Mouse (Mus musculus) thymus, postnatal 36 days (tissue): Measurements from ENCODE around the gene Zcchc7.
"Not testable (repeated sequence)": the region's sequence is repeated elsewhere in the genome, so short reads cannot be mapped to it uniquely, and the experiment has no call there.

Source experiments
- DNase-seq, 2 experiments: peaks; one replicate each; pipeline ENCODE4 v3.0.0; 2022; ENCODE audit warnings: mixed read lengths in 2 of 2

Gene Zcchc7

DNA sequence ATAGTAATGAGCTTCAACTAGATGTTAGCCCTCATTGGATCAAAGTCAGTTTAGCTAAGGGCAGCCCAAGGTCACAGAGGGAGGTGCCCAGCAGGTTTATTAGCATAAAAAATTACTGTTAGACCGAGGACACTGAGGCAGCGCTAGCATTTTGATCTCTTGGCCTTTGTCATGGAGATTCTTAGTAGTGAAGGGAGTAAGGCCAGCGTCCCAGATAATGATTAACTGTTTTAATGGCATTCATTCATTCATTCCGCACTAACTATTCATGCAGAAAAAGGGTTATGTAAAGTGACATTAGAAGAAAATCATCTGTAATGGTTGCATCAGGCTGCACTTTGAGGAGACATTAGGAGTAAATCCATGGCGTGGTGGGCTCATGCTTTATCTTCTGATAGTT, 165.2 kb downstream of the Zcchc7 start:
- DNase-seq = no peak

DNA sequence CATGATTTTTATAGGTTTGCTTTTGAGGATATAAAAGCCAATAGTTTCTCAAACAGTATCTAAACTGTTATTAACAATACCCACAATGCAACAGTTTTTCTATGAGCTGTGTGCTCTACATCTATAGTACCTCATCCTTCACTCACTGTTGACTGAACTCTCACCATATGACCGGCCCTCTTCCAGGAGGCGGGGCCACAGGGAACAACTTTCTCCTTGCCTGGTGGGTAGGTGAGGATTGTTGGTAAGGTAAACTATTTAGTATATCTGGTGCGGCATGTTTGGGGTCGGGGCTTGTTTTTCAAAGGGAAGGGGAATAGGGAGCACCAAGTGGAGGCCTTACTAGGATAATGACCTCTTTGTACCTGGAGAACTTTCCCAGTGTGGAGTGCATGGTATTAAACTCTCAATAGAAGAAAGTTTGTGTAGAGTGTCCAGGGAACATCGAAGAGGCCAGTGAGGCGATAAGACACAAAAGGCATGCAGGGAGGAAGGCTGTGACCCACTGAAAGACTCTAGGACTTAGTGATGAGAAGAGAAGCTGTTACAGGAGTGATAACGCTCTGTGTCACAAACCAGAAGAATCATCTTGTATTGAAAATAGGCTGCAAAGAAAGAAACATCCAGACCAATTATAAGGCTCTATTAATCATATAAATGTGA, 166.9 kb downstream of the Zcchc7 start:
- no peak for DNase-seq

DNA sequence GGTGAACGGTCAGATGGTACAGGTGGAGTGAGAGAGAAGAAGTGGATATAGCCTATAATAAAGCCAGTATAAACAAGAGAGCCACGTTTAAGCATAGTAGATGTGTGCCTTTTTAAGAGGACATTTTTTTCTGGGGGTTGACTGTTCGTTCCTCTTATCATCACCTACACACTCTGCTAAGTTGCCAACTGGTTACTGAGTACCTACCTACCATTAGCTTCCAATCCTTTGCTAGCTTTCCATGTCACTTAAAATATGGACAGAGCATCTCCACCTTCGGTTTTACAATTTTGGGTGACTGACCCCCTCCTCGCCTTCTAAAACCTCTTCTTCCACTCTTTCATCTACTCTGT, 167.4 kb downstream of the Zcchc7 start:
- DNase-seq = no peak

DNA sequence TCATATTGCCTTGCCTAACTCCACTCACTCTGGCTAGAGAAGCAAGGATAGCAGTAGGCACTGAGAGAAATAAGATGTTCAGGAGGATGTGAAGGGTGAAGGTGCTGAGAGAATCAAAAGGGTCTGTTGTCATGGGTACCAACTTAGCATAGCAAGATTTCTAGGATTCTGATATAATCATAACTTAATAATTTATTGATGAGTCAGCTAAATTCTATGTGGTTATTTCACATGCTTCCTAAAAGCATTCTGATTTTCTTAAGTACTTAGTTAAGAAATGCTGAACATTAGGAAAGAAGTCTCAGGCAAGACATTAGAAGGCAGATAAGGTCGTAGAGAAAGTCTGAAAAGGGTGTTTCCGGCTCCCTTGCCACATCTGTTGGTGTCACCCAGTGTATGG, 172.3 kb downstream of the Zcchc7 start:
- no peak for DNase-seq

DNA sequence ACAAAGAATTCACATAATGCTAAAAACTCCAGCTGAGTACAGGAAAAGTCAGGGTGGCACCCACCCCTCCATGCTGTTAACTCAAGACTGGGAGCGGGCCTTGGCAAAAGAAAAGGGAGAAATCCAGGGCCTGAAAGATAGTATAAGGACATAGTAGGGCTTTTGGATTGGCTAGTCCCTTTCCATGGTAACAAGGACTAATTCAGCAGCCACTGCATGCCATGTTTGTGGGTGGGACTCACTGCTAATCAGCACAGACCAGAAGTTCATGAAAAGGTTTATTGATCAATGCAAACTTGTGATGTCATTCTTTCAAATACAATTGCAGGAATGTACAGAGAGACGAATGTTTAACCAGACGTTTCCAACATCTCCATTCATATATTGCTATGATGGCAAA, 173.1 kb downstream of the Zcchc7 start:
- DNase-seq = no peak

DNA sequence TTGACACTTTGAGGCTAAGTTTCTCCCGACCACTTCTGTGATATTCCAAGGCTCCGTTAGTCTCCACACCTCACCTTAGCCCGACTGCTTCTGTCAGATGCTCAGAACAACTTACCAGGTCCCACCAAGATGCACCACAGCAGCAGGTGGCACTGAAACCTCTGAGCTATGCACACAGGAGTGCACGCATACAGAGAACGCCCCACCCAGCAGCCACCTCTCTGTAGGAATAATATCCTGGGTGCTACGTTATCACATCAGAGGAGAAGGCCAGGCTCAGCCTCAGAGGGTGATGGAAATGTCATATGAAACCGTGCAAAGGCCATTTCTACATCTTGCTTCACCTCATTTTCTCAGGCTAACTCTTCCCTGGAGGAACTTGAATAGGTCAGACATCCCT, 174.7 kb downstream of the Zcchc7 start:
- DNase-seq = no peak

GRCm38 (mm10) chr4:44931732-44932131, 176.1 kb downstream of the Zcchc7 start:
- no peak for DNase-seq

DNA sequence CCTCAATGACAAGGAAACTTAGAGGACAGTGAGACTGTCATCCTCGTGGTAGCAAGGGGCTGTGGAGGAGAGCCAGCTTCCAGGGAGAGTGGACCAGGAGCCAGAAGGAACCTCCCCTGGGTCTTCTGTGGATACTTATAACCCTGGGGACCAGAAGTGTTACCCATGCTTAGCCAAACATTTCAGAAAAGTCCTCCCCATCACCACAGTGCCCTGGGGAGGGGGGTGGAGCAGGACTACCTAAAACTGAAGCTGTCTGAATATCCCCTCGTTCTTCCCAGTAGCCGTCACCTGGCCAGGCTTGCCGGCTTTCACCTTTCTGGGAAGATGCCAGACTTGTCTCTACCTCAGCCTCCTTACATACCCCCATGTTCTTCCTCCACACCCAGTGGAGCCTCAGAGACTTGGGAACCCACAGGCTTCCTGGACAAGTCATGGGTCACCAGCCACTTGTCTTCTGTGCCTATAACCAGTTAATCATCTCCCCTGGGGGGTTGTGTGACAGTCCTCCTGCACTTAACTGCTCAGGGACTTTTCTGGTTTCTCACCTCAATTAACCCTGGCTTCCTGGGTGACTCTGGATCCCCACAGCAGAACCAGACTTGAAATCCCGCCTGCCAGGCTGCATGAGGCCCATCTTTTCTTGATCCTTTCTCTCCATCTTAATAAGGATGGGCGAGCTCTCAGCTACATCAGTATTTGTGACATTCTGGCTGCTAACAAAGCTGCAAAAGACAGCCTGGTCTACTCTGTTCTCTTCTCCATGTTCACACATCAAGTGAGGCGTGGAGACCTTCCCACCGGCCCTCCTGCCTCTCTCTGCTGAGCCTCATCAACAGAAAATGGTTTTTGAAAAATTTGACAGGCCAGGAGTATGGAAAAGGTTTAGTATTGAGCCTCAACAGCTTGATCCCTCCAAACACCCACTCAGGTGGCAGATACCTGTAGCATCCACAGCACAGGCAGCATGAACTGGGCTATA, 183.0 kb downstream of the Zcchc7 start:
- no peak for DNase-seq

GRCm38 (mm10) chr4:44939576-44940249, 184.0 kb downstream of the Zcchc7 start:
- DNase-seq = no peak

DNA sequence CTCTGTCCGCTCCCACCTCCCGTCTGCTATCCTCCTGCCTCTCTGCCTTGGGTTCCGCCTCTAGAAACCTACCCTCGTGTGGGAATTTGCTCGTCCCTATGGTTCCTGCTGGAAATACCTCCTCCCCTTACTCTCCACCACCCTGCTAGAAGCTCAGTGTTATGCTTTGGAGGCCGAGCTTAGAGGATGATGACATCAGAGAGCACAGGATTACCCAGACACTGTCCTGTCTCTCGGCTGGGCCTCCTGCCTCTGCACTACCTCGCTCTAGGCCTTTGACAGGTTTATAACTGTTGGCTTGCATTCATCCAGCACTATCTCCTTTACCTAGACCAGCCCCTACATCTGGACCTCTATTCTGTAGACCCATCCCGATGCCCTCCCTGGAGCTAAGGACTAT, 184.6 kb downstream of the Zcchc7 start:
- no peak for DNase-seq

DNA sequence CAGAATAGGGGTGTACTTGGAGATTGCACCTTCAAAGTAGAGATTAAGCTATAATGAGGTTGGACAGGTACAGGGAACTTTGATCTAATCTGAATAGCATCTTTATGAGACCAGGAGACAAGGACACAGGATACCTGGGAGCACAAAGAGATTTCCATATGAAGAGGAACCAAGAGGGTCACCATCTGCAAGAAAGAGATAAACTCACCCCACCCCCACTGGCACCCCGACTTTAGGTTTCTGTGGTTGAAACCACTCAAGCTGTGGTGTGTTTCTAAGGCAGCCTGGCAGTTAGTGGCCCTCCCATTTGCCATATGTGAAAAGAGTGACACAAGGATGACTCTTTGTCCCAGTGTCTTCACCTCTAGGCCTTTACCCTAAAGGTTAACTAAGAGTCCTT, 186.6 kb downstream of the Zcchc7 start:
- no peak for DNase-seq

DNA sequence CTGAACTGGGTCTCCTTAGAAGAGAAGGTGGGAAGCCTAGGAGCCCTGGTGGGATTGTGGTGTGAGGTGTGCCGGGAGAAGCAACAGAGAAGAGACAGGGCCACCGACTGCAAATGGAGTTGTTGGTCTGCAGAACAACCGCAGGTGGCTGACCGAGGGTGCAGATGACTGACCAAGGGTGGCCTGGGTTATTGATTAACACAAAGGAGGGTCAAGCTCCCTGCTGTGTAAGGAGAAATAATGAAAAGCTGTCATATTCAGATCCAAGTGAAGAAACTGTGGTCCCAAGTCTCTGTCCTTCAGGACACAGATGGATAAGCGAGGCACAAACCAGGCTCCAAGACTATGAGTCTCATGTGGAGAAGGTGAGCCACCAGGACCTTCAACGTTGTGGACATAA, 187.8 kb downstream of the Zcchc7 start:
- DNase-seq = no peak

DNA sequence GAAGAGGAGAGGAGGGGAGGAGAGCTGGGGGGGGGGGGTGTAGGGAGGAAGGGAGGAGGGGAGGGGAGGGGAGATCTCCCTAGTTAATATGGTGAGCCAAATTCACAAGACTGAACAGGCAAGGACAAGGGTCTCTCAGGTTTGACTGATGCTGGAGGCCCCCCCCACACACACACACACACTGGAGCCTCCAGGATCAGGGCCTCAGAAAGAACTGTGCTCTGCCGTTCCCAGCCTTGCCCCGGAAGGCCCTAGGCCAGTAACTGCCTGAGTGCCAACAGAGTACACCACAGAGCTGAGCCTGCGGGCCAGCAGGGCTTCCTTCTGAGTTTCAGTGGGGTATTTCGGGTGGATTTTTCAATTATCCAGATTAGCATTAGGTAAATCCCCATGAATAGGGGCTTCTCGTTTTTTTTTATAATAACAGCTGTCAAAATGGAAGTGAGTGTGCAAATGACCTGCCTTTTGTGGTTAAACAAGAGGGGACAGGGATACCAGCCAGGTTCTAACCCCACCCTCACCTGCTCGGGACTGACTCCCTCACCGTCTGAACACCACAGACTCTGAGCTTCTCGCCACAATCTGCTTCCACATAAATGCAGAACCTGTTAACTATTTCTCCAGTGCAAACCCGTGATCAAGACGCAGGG, 188.9 kb downstream of the Zcchc7 start:
- DNase-seq = no peak

- DNase-seq = not testable (repeated sequence)
Observed at GRCm38 (mm10) chr4:44946126-44946525, 190.4 kb downstream of the Zcchc7 start.

DNA sequence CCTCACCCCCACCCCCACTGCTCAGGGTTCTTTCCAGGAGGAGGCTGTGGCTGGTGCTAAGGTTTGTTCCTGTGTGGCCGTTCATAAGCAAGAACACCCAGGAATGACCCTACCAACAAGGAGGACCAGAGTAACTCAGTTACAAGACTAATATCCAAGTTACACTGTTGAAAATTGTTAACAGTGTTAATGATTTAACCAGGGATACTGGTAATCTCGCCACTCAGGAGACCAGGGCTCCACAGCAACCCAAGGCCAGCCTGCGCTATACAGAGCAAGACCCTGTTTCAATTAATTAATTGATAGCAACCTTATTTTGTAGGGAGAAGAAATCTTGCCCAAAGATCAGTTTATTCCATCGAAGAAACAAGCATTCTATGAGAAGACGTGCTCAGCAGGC, 191.8 kb downstream of the Zcchc7 start:
- DNase-seq = no peak

GRCm38 (mm10) chr4:44948314-44948713, 192.6 kb downstream of the Zcchc7 start:
- no peak for DNase-seq

DNA sequence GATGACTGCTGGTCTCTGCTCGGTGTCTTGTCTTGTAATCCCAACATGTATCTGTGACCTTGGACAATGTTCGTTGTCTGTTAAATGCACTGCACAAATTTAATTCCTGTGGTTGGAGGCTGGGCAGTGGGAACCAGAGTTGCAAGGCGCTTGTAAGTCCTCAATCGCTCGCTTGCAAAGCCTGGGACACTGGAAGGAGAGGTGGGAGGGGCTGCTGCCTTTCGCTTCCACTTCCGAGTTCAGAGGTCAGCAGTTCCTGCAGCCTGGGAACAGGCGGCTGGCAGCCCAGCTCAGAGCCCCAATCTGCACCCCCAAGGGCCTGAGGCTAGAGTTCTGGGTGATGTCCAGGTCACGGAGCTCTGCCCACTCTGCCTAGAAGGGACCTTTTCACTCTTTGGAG, 197.4 kb downstream of the Zcchc7 start:
- no peak for DNase-seq

DNA sequence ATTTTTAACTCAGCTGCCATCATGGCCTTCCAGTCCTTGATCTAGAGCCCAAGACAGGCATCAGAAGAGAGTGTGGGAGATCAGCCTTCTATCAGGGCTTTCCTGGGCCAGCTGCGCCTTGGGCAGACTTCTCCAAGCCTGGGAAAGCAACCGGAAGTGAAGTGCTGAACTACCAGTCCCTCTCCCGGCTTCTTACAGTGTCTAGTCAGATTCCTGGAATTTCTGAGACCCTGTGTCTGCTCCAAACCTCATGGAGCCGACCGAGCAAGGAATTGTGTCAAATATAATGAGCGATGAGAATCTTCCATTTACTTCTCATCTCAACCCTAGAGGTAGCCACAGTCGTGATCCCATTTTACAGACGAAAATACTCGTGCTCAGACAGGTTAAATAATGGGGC, 203.1 kb downstream of the Zcchc7 start:
- DNase-seq = no peak

DNA sequence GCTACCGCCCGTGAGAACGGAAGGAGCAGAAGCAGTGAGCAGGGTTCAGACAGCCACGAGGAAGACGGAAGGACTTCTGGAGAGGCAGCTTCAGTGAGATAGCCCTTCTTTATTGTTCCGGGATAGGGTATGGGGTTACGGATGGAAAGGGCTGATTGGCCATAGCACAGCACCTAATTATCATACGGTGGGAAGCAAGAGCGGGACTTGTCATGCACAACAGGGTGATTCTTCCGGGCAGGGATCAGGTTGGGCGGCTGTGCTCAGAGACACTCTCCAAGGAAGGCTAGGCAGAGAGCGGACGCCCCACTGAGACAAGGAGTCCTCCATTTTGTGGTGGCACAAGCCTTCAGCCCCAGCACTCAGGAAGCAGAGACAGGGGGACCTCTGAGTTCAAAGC, 203.5 kb downstream of the Zcchc7 start:
- DNase-seq = no peak

DNA sequence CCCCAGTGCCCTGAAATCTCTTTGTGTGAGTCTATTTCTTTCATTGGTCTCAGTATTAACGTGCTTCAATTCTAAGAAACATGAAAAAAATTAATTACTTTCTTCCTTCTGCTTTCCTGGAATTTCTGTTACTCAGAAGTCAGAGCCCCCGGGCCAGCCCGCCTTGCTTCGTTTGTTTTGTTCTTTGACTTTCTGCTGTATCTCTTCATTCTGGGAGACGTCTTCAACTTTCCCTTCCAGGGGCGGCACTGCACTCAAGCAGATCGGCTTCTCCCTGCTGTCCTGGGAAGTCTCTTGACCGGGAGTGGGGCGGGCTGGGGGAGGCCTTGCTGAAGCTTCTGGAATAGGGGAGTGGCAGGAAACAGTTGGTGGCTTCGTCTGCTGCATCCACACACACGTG, 207.5 kb downstream of the Zcchc7 start:
- no peak for DNase-seq

DNA sequence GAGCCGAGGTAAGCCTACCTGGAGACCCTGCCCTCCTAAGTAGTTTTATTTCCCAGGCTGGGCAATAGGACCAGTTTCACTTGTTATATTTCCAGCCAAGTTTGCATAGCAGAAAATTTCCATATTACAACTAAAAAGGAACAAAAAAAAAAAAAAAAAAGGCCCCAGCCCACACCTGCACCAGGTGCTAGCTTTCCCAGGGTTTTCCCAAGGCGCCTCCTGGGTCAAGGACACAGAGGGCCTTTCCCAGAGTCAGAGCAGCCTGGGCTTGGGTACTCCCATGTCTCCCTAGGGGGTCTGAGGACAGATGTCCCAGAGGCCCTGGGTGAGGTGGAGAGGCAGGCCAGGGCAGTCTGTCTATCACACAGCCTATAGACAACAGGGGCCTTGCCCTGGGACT, 209.5 kb downstream of the Zcchc7 start:
- no peak for DNase-seq

- no peak for DNase-seq
Observed at GRCm38 (mm10) chr4:44965736-44966135, 210.1 kb downstream of the Zcchc7 start.

DNA sequence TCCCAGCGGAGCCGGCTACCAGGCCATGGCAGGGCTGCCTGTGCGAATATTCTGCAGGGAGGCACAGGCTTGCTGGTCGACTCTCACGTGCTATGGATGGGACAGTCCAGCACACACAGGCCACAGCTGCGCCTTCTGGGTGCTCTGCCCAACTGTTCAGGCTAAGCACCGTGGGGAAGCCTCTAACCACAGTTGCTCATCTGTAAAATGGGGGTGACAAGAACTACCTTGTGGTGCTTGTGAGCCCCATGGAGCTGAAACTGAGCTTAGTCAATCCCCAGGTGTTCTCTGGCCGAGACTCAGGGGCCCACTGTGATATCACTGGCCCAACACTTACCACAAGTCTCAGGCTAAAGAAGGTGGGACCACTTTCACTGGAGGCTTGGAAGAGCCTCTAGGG, 211.7 kb downstream of the Zcchc7 start:
- no peak for DNase-seq
